Mouse (Mus musculus) small intestine, adult 2 months (tissue): ENCODE results near the gene Vpreb3.

Experiments
- CTCF ChIP-seq: fragments of 200-500 bp; IDR thresholded peaks from 2 replicates; pipeline ENCODE4 v1.5.1; 2012; ENCODE audit warnings: low read depth, mild to moderate bottlenecking, control low read depth, inconsistent platforms, low read length, moderate library complexity, mixed read lengths; ENCODE audit not compliant: insufficient replicate concordance, insufficient read length; ENCODE audit errors: extremely low read depth
- POLR2A ChIP-seq: fragments of 200-500 bp; IDR thresholded peaks from 2 replicates; pipeline ENCODE4 v1.6.1; 2012; ENCODE audit warnings: low read depth, mild to moderate bottlenecking, control low read depth, inconsistent platforms, low read length, moderate library complexity

DNA sequence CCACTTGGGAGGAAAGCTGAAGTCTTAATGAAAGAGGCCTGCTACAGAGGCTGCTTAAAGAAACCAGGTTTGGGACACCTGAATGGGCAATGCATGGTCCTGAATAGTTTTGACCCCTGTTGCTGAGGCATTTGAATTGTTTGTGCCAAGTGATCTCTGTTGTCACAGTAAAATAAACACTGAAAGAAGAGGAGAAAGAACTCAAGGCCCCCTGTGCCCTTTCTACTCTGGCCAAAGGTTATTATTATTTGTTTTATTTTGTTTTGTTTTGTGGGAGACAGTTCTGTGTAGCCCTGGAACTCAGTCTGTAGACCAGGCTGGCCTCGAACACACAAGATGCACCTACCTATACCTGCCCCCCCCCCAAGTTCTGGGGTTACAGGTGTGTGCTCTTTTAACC, 7.9 kb upstream of the Vpreb3 start:
- no peak for TF ChIP-seq POLR2A
- no peak for TF ChIP-seq CTCF
